Mouse (Mus musculus): ENCODE measurements around the gene Shisal1. TPM values are rescaled to one million over a fixed set of nuclear protein-coding genes. Genes with fewer than 3 reads are reported as not detected.
A peak's percentile ranks its signal among the peaks of the same experiment; 100 is the strongest.

Gene Shisal1
- total RNA-seq, 1 experiment from 2014 or later, result 1.4 TPM

- no peak for DNase-seq
Measured at GRCm38 (mm10) chr15:84425733-84426132, 21.2 kb downstream of the Shisal1 start.

- DNase-seq, result no peak
Measured at GRCm38 (mm10) chr15:84423781-84424180, 23.1 kb downstream of the Shisal1 start.

GRCm38 (mm10) chr15:84418266-84418610, 28.7 kb downstream of the Shisal1 start:
- DNase-seq, result no peak

GRCm38 (mm10) chr15:84417592-84418265, 29.2 kb downstream of the Shisal1 start:
- DNase-seq, result no peak

- DNase-seq, result no peak
Measured at GRCm38 (mm10) chr15:84417017-84417416, 29.9 kb downstream of the Shisal1 start.

- no peak for DNase-seq
Measured at GRCm38 (mm10) chr15:84414040-84414848, 32.7 kb downstream of the Shisal1 start.

- DNase-seq, result peak; percentile 79
Measured at GRCm38 (mm10) chr15:84412409-84412808, 34.5 kb downstream of the Shisal1 start.

GRCm38 (mm10) chr15:84410052-84410451, 36.8 kb downstream of the Shisal1 start:
- DNase-seq, result no peak

- DNase-seq, result no peak
Measured at GRCm38 (mm10) chr15:84408576-84408975, 38.3 kb downstream of the Shisal1 start.

GRCm38 (mm10) chr15:84405759-84406158, 41.1 kb downstream of the Shisal1 start:
- no peak for DNase-seq

- DNase-seq, result no peak
Measured at GRCm38 (mm10) chr15:84403454-84404113, 43.3 kb downstream of the Shisal1 start.

- DNase-seq, result no peak
Measured at GRCm38 (mm10) chr15:84398617-84399016, 48.3 kb downstream of the Shisal1 start.

- no peak for DNase-seq
Measured at GRCm38 (mm10) chr15:84397663-84398169, 49.2 kb downstream of the Shisal1 start.

- no peak for DNase-seq
Measured at GRCm38 (mm10) chr15:84395341-84396067, 51.4 kb downstream of the Shisal1 start.

GRCm38 (mm10) chr15:84393341-84393740, 53.6 kb downstream of the Shisal1 start:
- DNase-seq, result no peak

- no peak for DNase-seq
Measured at GRCm38 (mm10) chr15:84392840-84393239, 54.1 kb downstream of the Shisal1 start.

- no peak for DNase-seq
Measured at GRCm38 (mm10) chr15:84392131-84392530, 54.8 kb downstream of the Shisal1 start.

- no peak for DNase-seq
Measured at GRCm38 (mm10) chr15:84388698-84389131, 58.2 kb downstream of the Shisal1 start.

- DNase-seq, result no peak
Measured at GRCm38 (mm10) chr15:84385995-84386565, 60.8 kb downstream of the Shisal1 start.

- no peak for DNase-seq
Measured at GRCm38 (mm10) chr15:84384066-84384465, 62.8 kb downstream of the Shisal1 start.

- peak; percentile 27 for DNase-seq
Measured at GRCm38 (mm10) chr15:84380181-84380580, 66.7 kb downstream of the Shisal1 start.

- DNase-seq, result no peak
Measured at GRCm38 (mm10) chr15:84378734-84379133, 68.2 kb downstream of the Shisal1 start.
